Mouse (Mus musculus): ENCODE results near the gene Snrnp48.

DNA sequence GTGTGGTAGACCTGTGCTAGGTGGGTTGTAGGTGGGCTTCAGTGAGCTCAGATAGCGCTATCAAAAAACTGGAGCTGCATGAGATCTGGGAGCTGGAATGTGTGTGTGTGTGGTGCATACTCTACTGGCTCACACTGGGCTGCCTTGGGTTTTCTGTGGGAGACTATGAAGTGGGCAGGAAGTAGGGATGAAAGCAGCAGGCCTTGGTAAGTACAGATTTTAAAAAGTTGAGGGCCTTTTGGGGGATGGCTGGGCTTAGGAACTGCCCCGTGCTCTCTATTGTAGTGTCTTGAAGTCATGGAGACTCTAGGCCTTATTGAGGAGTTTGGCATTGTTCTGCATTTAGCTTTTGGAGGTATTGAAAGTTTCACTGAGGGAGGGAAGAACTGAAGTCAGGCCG lies 13.9 kb downstream of the Snrnp48 start:
- TF ChIP-seq POLR2A (IDR thresholded peaks at IDR 0.05; ENCODE audit: control insufficient read depth, low read depth, low read length): no peak
- TF ChIP-seq CTCF (IDR thresholded peaks at IDR 0.05; ENCODE audit: control insufficient read depth, insufficient read depth, insufficient replicate concordance, low read depth, low read length): no peak

All from testis, adult 2 months (tissue).